Mouse (Mus musculus) C2C12 (cell line): ENCODE data around the gene Rbfox2.

Source experiments
- CTCF ChIP-seq: IDR thresholded peaks from one replicate; pipeline ENCODE4 v1.5.1; 2011; ENCODE audit not compliant: control insufficient read depth, insufficient read depth, insufficient read length
- FOSL1 ChIP-seq: IDR thresholded peaks from one replicate; pipeline ENCODE4 v1.8.0; 2011; ENCODE audit warnings: mild to moderate bottlenecking, low read length; ENCODE audit not compliant: poor library complexity, insufficient read depth, severe bottlenecking
- MAX ChIP-seq: IDR thresholded peaks from one replicate; pipeline ENCODE4 v1.6.1; 2011; ENCODE audit warnings: mild to moderate bottlenecking, control low read depth
- MYOD1 ChIP-seq: IDR thresholded peaks from one replicate; pipeline ENCODE4 v1.6.1; 2011; ENCODE audit warnings: low read depth; ENCODE audit not compliant: control insufficient read depth, insufficient read length
- MYOG ChIP-seq: IDR thresholded peaks from one replicate; pipeline ENCODE4 v1.6.1; 2011; ENCODE audit not compliant: control insufficient read depth, insufficient read length; ENCODE audit errors: extremely low read depth

GRCm38 (mm10) chr15:77138282-77138681, 168.5 kb downstream of the Rbfox2 start:
- TF ChIP-seq CTCF = no peak
- TF ChIP-seq MAX = no peak
- no peak for TF ChIP-seq MYOD1
- TF ChIP-seq FOSL1 = no peak
- no peak for TF ChIP-seq MYOG
